Mouse (Mus musculus) lung, adult 2 months (tissue): ENCODE measurements around the gene Gcg. TPM values are rescaled to one million over a fixed set of nuclear protein-coding genes. Genes with fewer than 3 reads are reported as not detected.

Experiments used
- DNase-seq: peaks from one replicate; pipeline ENCODE4 v3.0.0; 2022
- H3K4me1 ChIP-seq: fragments of 200-500 bp; 2 replicates; pipeline ENCODE4 v1.6.1; 2011; ENCODE audit warnings: low read length; ENCODE audit not compliant: control insufficient read depth, insufficient read depth
- H3K4me3 ChIP-seq: fragments of 200-500 bp; replicated peaks from 2 replicates; pipeline ENCODE3; 2011; ENCODE audit warnings: low read depth, mild to moderate bottlenecking, control low read depth, low read length; ENCODE audit errors: extremely low read depth
- CTCF ChIP-seq: fragments of 200-500 bp; IDR thresholded peaks from 2 replicates; pipeline ENCODE4 v1.5.1; 2011; ENCODE audit warnings: mild to moderate bottlenecking, low read length, control low read depth; ENCODE audit not compliant: insufficient read depth
- POLR2A ChIP-seq: fragments of 200-500 bp; IDR thresholded peaks from 2 replicates; pipeline ENCODE4 v1.6.1; 2011; ENCODE audit warnings: low read depth, mild to moderate bottlenecking, control low read depth, low read length, borderline replicate concordance; ENCODE audit errors: extremely low read depth
- WGBS: fragments of 180-500 bp; shearing (Covaris S2); methylation state at CpG from one replicate; pipeline ENCODE4 v1.1.7; 2018; 5-methylcytosine and 5-hydroxymethylcytosine counted together
- polyA plus RNA-seq: library from polyadenylated mRNA; depleted of rRNA; stranded (reverse); fragments of >200 nt; gene quantifications from 2 replicates; pipeline ENCODE4 v1.2.3, GENCODE M21; 2012

Gcg gene
- polyA plus RNA-seq, 1 experiment: not detected

GRCm38 (mm10) chr2:62462174-62462573, 21.3 kb downstream of the Gcg start:
- TF ChIP-seq POLR2A (no peak), CTCF (no peak)
- no peak for DNase-seq
- WGBS: 85% methylated on average over 2 of the region's 2 CpGs
- Histone ChIP-seq H3K4me1 (no peaks in the 10 kb centered on the region), H3K4me3 (no peak overlapping the region)

GRCm38 (mm10) chr2:62460815-62461450, 22.5 kb downstream of the Gcg start:
- H3K4me1 ChIP-seq: no peaks in the 10 kb centered on the region
- DNase-seq: no peak
- no peak for TF ChIP-seq POLR2A
- TF ChIP-seq CTCF: no peak
- no peak overlapping the region for H3K4me3 ChIP-seq
- WGBS: 78% methylated on average over 12 of the region's 12 CpGs

DNA sequence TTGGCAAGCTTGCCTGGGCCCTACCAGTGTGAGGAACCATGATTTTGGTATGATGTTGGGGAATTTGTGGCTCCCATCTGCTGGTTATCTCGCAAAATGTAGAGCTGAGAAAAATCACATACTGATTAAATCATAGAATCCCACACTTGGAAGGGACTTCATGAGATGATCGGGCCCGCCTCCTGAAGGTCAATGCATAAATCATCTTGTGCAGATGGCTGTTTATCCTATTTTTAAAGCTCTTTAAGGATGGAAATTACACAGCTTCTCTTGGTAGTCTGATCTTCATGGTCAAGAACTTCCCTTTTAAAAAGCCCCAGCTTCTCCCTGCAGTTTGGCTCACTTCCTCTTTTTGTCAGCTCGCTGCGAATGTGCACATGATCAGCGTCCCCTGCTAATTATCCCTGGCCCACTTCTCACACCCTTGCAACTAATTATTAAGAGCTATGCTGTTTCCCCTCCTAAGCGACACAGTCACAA, 23.2 kb downstream of the Gcg start:
- 51% methylated on average over 7 of the region's 7 CpGs for WGBS
- DNase-seq: no peak
- Histone ChIP-seq H3K4me3 (no peak overlapping the region), H3K4me1 (no peaks in the 10 kb centered on the region)
- TF ChIP-seq CTCF: no peak
- TF ChIP-seq POLR2A: no peak

DNA sequence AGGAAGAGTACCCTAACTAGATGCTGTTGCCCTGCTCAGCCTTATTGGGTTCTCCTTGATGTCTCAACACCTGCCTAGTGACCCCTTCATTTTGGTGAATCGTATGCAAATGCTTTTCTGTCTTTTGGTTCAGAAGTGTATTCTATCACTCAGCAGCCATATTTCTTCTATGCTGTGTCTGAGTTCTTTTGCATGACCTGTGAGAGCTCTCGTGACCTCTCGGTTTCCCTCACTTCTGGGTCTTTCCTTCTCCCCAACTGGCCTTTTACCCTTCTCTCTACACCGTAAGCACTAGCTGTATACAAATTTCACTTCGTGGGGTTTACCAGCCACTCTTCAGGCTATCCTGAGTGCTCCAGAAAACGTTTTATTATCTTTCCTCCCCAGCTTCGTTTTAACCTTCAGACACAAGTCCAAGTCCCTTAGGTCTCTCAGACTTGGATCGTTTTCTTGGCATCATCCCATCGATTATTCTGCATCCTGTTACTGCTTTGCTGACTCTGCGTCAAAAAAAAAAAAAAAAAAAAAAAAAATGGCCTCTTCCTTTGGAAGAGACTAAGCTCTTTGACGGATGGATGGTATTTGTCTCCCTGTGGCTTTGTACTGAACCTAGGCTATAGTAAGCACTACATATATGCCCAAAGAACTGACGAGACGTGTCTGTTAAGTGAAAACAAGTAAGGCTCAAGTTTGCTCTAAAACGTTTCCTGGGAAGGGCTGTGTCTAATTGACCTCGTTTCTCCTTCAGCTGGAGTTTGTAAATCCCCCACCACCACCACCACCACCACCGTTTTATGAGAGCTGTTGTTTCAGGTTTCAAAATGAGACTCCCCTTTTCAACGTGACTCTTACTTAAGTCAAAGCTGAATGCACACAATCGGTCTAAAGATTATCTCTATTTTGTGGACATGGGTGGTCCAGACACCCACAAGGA, 23.9 kb downstream of the Gcg start:
- H3K4me3 ChIP-seq: no peak overlapping the region
- H3K4me1 ChIP-seq: no peaks in the 10 kb centered on the region
- TF ChIP-seq POLR2A (no peak), CTCF (no peak)
- no peak for DNase-seq
- WGBS: 45% methylated on average over 18 of the region's 18 CpGs

GRCm38 (mm10) chr2:62458070-62458469, 25.4 kb downstream of the Gcg start:
- Histone ChIP-seq H3K4me1 (no peaks in the 10 kb centered on the region), H3K4me3 (no peak overlapping the region)
- DNase-seq: no peak
- TF ChIP-seq POLR2A (no peak), CTCF (peak; percentile 41; the same call in 1 of the 2 replicates)
- WGBS: 34% methylated on average over 9 of the region's 9 CpGs

DNA sequence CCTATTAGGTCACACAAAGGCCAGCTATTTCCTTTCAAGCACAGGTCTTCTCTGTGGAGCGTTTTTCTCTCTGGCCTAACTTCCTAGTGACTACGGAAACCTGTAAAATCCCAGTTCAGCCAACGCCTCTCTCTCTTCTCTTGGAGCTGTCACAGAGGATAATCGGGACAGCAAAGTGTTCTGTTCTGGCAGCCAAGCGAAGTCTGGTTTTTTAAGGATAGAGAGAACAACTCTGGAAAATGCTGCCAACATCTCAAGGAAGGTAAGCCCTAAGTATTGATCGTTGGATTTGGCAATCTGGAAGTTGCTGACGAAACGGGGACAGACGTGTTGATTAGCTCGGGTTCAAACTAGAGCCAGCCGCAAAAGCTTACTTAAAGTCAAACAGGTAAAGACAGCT, 28.5 kb downstream of the Gcg start:
- 82% methylated on average over 11 of the region's 11 CpGs for WGBS
- H3K4me1 ChIP-seq: no peaks in the 10 kb centered on the region
- no peak for TF ChIP-seq CTCF
- no peak overlapping the region for H3K4me3 ChIP-seq
- DNase-seq: no peak

DNA sequence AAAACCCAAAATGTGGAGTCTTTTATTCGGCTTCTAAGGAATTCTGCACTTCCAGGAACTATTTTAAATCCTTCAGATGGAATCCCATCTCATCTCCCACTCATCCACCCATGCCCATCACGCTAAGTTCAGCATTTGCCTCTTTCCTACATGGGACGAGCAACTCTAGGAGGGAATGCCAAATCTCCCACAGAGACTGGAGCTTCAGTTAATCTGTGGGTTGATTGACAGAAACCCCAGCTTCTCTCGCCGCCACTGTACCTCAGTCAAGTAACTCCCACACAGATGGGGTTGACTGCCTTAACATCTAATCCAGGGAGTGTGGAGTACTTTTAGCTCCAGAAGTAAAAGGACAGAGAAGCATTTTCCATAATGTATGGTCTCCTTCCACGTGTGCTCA, 29.4 kb downstream of the Gcg start:
- TF ChIP-seq CTCF: no peak
- no peak for TF ChIP-seq POLR2A
- WGBS: 81% methylated on average over 6 of the region's 6 CpGs
- Histone ChIP-seq H3K4me3 (no peak overlapping the region), H3K4me1 (no peaks in the 10 kb centered on the region)
- no peak for DNase-seq

DNA sequence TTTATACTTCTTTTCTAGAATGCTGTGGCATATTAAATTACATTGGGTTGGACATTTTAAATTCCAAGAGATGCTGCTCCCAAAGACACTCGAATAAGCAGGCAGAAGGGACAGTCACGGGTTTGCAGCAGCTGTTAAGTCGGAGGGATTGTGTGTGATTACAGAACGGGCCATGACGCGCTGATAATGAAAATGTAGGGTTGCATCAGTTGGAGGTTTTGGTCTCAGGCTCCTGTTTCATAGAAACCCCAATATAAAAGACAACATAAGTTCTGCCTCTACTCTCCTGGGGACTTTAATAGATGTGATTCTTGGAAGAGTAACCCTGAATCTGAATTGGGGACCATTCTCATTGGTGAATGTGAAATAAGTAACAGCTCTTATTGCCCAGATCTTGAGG, 33.1 kb downstream of the Gcg start:
- no peak for TF ChIP-seq POLR2A
- TF ChIP-seq CTCF: no peak
- Histone ChIP-seq H3K4me3 (no peak overlapping the region), H3K4me1 (no peaks in the 10 kb centered on the region)
- no peak for DNase-seq
- WGBS: 81% methylated on average over 6 of the region's 6 CpGs

DNA sequence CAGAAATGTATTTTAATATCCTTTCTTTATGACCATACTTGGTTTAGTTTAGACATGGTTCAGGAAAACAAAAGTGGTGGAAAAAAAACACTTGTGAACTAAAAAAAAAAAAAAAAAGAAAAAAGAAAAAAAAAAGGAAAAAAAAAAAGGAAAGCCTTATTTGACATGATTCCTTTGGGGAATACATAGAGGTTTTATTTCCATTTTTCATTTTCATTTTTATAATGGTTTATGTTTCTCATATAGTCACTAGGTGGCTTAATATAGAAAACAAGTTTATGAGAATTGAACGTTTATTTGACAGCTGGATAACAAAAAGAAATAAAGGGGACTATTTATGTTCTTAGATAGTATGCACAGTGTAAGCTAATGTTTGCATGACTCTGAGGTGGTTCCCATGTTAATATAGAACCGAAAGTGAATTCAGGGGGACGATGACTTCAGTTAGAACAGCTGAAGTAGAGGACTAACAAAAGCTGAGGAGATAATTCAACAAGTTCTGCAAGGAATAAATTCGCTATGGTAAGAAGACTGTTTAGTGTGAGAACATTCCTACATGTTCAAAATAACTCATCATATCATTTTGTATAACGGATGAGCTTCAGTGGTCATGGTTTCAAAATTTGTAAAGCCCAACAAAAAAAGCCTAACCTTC, 33.6 kb downstream of the Gcg start:
- no peak for TF ChIP-seq CTCF
- TF ChIP-seq POLR2A: no peak
- 68% methylated on average over 5 of the region's 5 CpGs for WGBS
- Histone ChIP-seq H3K4me1 (no peaks in the 10 kb centered on the region), H3K4me3 (no peak overlapping the region)
- no peak for DNase-seq
